Mouse (Mus musculus) erythroblast, adult 5-6 weeks (primary cell): ENCODE data around the gene Hoxd8. TPM values are rescaled to one million over a fixed set of nuclear protein-coding genes. Genes with fewer than 3 reads are reported as not detected.

Experiments
- ATAC-seq: replicated peaks from 2 replicates; pipeline ENCODE4 v1.8.0; 2016; ENCODE audit warnings: moderate number of reproducible peaks, mild to moderate bottlenecking, moderate TSS enrichment, inconsistent platforms; ENCODE audit not compliant: poor library complexity, low FRiP score, severe bottlenecking
- total RNA-seq, 2 experiments: library from RNA; stranded (forward) in 1 of 2; stranded (reverse) in 1 of 2; fragments of 150-400 nt in 1 of 2; fragments of 200-764, 138-1000 nt in 1 of 2; gene quantifications; 2 replicates each; pipeline versions ENCODE4 v1.2.3 to v1.2.4; 2015 to 2017; ENCODE audit warnings: low replicate concordance in 2 of 2

The Hoxd8 gene
- total RNA-seq, 2 experiments from 2014 or later: not detected

- no peak for ATAC-seq
Measured at GRCm38 (mm10) chr2:74740311-74741091, 36.1 kb downstream of the Hoxd8 start.

- no peak for ATAC-seq
Measured at GRCm38 (mm10) chr2:74741252-74741978, 37.0 kb downstream of the Hoxd8 start.

- no peak for ATAC-seq
Measured at GRCm38 (mm10) chr2:74741979-74742277, 37.5 kb downstream of the Hoxd8 start.

GRCm38 (mm10) chr2:74745540-74746297 is 41.3 kb downstream of the Hoxd8 start:
- ATAC-seq: no peak

- no peak for ATAC-seq
Measured at GRCm38 (mm10) chr2:74746298-74746921, 42.0 kb downstream of the Hoxd8 start.

GRCm38 (mm10) chr2:74747006-74747405 is 42.6 kb downstream of the Hoxd8 start:
- ATAC-seq: no peak

- no peak for ATAC-seq
Measured at GRCm38 (mm10) chr2:74747661-74748141, 43.3 kb downstream of the Hoxd8 start.

GRCm38 (mm10) chr2:74748436-74748995 is 44.1 kb downstream of the Hoxd8 start:
- no peak for ATAC-seq

GRCm38 (mm10) chr2:74749337-74750121 is 45.1 kb downstream of the Hoxd8 start:
- ATAC-seq: no peak

- no peak for ATAC-seq
Measured at GRCm38 (mm10) chr2:74750731-74751250, 46.4 kb downstream of the Hoxd8 start.

GRCm38 (mm10) chr2:74751861-74752260 is 47.4 kb downstream of the Hoxd8 start:
- no peak for ATAC-seq

GRCm38 (mm10) chr2:74752431-74753174 is 48.2 kb downstream of the Hoxd8 start:
- ATAC-seq: no peak

- no peak for ATAC-seq
Measured at GRCm38 (mm10) chr2:74753175-74753523, 48.7 kb downstream of the Hoxd8 start.

GRCm38 (mm10) chr2:74753711-74754110 is 49.3 kb downstream of the Hoxd8 start:
- no peak for ATAC-seq
